Mouse (Mus musculus): ENCODE results near the gene Zbtb24.

DNA sequence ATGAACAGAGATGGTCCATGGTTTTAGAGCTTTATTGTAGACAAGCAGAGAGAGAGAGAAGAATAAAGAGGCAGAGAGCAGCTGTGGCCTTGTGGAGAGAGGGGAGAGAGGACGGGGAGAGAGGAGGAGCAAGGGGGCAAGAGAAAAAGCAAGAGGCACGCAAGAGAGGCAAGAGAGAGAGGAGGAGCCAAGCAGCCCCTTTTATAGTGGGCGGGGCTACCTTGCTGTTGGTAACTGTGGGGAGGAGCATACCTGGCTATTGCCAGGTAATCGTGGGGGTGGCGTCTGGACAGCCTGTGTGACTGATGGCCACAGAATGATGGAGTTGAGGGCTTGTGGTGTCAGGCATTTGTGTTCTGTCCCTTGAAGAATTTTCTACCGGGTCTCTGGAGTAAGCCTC lies 23.8 kb upstream of the Zbtb24 start:
- TF ChIP-seq CTCF (IDR thresholded peaks at IDR 0.05; ENCODE audit: control insufficient read depth, insufficient read depth, low read length) (no peak), POLR2A (IDR thresholded peaks at IDR 0.05; ENCODE audit: borderline replicate concordance, control insufficient read depth, low read depth, low read length) (no peak)

Measured in bone marrow, adult 2 months (tissue).